Mouse (Mus musculus) small intestine, adult 2 months (tissue): ENCODE results near the gene Xylb. TPM values are rescaled to one million over a fixed set of nuclear protein-coding genes. Genes with fewer than 3 reads are reported as not detected.

Experiments
- H3K27ac ChIP-seq: fragments of 200-500 bp; 2 replicates; pipeline ENCODE4 v1.5.1; 2012; ENCODE audit warnings: low read depth, low read length, control low read depth, inconsistent platforms; ENCODE audit not compliant: insufficient read depth
- H3K27me3 ChIP-seq: fragments of 200-500 bp; 2 replicates; pipeline ENCODE4 v1.6.1; 2012; ENCODE audit warnings: mild to moderate bottlenecking, moderate library complexity, low read length, inconsistent platforms; ENCODE audit not compliant: control insufficient read depth, insufficient read depth
- H3K36me3 ChIP-seq: fragments of 200-500 bp; 2 replicates; pipeline ENCODE4 v1.6.1; 2012; ENCODE audit warnings: mild to moderate bottlenecking, low read length, control low read depth, inconsistent platforms; ENCODE audit not compliant: control insufficient read depth, insufficient read depth
- H3K4me1 ChIP-seq: fragments of 200-500 bp; 2 replicates; pipeline ENCODE4 v1.6.1; 2012; ENCODE audit warnings: low read length, inconsistent platforms, mixed read lengths; ENCODE audit not compliant: control insufficient read depth, insufficient read depth, insufficient read length
- H3K4me3 ChIP-seq: fragments of 200-500 bp; 2 replicates; pipeline ENCODE4 v1.5.1; 2012; ENCODE audit warnings: low read depth, mild to moderate bottlenecking, control low read depth, inconsistent platforms, low read length, moderate library complexity
- CTCF ChIP-seq: fragments of 200-500 bp; IDR thresholded peaks from 2 replicates; pipeline ENCODE4 v1.5.1; 2012; ENCODE audit warnings: low read depth, mild to moderate bottlenecking, control low read depth, inconsistent platforms, low read length, moderate library complexity, mixed read lengths; ENCODE audit not compliant: insufficient replicate concordance, insufficient read length; ENCODE audit errors: extremely low read depth
- POLR2A ChIP-seq: fragments of 200-500 bp; IDR thresholded peaks from 2 replicates; pipeline ENCODE4 v1.6.1; 2012; ENCODE audit warnings: low read depth, mild to moderate bottlenecking, control low read depth, inconsistent platforms, low read length, moderate library complexity
- WGBS: fragments of 180-500 bp; shearing (Covaris S2); methylation state at CpG from one replicate; pipeline ENCODE4 v1.1.7; 2018; 5-methylcytosine and 5-hydroxymethylcytosine counted together
- polyA plus RNA-seq: library from polyadenylated mRNA; depleted of rRNA; stranded (reverse); fragments of >200 nt; gene quantifications from 2 replicates; pipeline ENCODE4 v1.2.3, GENCODE M21; 2012

The Xylb gene
- polyA plus RNA-seq, 1 experiment: 8.9 TPM

- Histone ChIP-seq H3K27me3 (no peaks in the 10 kb centered on the region), H3K4me3 (no peak overlapping the region), H3K4me1 (peaks cover 6% of the 10 kb centered on the region), H3K36me3 (peaks cover 21% of the 10 kb centered on the region), H3K27ac (peak overlapping the region; percentile 74)
- 60% methylated on average over 10 of the region's 10 CpGs for WGBS
- TF ChIP-seq POLR2A: no peak
- TF ChIP-seq CTCF: no peak
Observed at GRCm38 (mm10) chr9:119334324-119334723, 22.9 kb upstream of the Xylb start.

DNA sequence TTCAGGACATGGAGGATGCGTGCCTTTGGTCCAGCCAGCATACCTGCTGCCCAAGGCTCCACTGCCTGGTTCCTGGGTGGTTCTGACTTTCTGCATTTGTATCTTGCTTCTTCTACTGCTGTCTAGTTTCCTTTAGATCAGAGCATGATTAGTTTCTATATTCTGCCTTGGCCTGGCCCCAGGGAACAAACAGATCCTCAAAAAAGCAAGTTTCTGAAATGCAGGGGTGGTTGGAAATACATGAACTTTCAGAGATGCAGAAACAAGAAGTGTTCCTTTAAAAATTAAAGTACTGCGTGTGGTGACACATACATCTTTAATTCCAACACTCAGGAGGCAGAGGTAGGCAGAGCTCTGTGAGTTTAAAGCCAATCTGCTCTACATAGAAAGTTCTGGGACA is 22.3 kb upstream of the Xylb start:
- whole genome bisulfite sequencing: 86% methylated on average over 2 of the region's 2 CpGs
- Histone ChIP-seq H3K4me1 (peaks cover 6% of the 10 kb centered on the region), H3K36me3 (peaks cover 21% of the 10 kb centered on the region), H3K27ac (peak overlapping the region; percentile 74), H3K4me3 (no peak overlapping the region), H3K27me3 (no peaks in the 10 kb centered on the region)
- TF ChIP-seq POLR2A: no peak
- TF ChIP-seq CTCF: no peak

DNA sequence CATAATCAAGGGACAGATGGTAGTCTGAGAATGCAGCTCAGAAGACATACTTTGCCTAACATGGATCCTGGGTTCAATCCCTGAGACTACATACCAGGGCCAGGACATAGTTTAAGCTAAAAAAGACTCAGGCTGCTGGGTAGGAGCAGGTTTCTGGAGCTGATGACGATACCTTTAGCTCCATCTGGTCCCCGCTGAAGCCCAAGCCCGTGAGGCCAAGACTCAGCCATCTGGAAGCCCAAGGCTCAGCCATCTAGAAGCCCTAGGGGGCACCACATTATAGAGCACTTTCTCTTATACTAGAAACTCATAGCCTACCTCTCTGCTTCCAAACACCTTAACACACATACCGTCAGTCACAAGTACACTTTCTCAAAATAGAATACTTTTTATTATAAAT is 21.6 kb upstream of the Xylb start:
- H3K36me3 ChIP-seq: peaks cover 21% of the 10 kb centered on the region
- WGBS: 85% methylated on average over 4 of the region's 4 CpGs
- no peak overlapping the region for H3K27ac ChIP-seq
- no peak for TF ChIP-seq POLR2A
- TF ChIP-seq CTCF: no peak
- H3K4me1 ChIP-seq: peaks cover 6% of the 10 kb centered on the region
- H3K4me3 ChIP-seq: no peak overlapping the region
- H3K27me3 ChIP-seq: no peaks in the 10 kb centered on the region

DNA sequence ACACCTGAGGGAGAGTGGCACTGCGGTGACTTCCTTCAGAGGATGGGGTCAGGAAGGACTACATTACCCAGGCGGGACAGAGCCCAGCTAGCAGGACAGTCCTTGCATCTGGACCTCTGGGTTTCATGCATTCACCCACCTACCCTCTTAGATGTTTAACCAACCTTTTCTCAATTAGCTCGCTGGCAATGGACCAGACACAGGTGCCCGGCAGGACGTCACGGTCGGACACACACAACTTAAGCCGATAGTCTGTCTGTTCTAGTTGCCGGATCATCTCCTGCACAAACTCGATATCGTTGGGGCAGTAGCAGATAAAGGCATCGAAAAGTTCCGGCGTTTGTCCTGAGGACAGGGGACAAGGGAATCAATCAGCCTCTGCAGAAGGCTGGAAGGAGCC is 19.3 kb upstream of the Xylb start:
- TF ChIP-seq CTCF (no peak), POLR2A (no peak)
- Histone ChIP-seq H3K27ac (no peak overlapping the region), H3K27me3 (no peaks in the 10 kb centered on the region), H3K36me3 (peaks cover 21% of the 10 kb centered on the region), H3K4me3 (no peak overlapping the region), H3K4me1 (peaks cover 9% of the 10 kb centered on the region)
- 94% methylated on average over 14 of the region's 14 CpGs for WGBS

- TF ChIP-seq POLR2A: no peak
- TF ChIP-seq CTCF: no peak
- 83% methylated on average over 3 of the region's 3 CpGs for WGBS
Observed at GRCm38 (mm10) chr9:119338350-119338749, 18.8 kb upstream of the Xylb start.

DNA sequence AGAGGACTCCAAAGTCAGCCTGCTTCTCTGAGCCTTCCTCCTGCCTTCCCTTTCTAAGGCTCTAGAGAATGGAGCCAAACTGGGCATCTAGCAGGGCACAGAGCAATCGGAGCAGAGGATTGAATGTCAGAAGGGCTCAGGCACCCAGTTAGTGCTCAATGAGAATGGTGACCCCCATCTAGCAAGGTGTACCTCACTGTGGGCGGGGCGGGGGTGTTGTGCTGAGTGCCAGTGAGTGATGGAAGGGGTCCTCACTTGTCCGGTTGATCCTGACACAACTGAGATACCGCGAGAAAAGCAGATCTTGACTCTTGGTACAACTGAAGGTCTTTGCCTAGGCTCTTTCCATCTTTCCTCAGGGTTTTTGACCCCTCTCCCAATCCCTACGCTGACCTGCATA is 18.1 kb upstream of the Xylb start:
- Histone ChIP-seq H3K36me3 (peaks cover 31% of the 10 kb centered on the region), H3K27ac (no peak overlapping the region), H3K27me3 (no peaks in the 10 kb centered on the region), H3K4me1 (peaks cover 18% of the 10 kb centered on the region), H3K4me3 (peak overlapping the region; percentile 82)
- WGBS: 28% methylated on average over 7 of the region's 7 CpGs
- TF ChIP-seq CTCF: no peak
- TF ChIP-seq POLR2A: no peak

More at GRCm38 (mm10) chr9:119338350-119338749, 18.8 kb upstream of the Xylb start:
- H3K36me3 ChIP-seq: peaks cover 24% of the 10 kb centered on the region
- H3K27me3 ChIP-seq: no peaks in the 10 kb centered on the region
- H3K4me1 ChIP-seq: peaks cover 14% of the 10 kb centered on the region
- H3K4me3 ChIP-seq: no peak overlapping the region
- H3K27ac ChIP-seq: no peak overlapping the region

- Histone ChIP-seq H3K36me3 (peaks cover 36% of the 10 kb centered on the region), H3K4me3 (peak within 1 kb of the TSS; percentile 82), H3K4me1 (peaks cover 16% of the 10 kb centered on the region), H3K27me3 (no peaks in the 10 kb centered on the region), H3K27ac (peak within 1 kb of the TSS; percentile 95)
- peak; percentile 67 for TF ChIP-seq POLR2A
- TF ChIP-seq CTCF: no peak
- under 1% methylated on average over 43 of the region's 43 CpGs for WGBS
Observed at GRCm38 (mm10) chr9:119339558-119340211, 17.5 kb upstream of the Xylb start, which contains the start of gene Acaa1a. Gene Acaa1a, plus strand, starts transcription at chr9:119339676.
